ENCODE assay signal across 35 mouse cellular contexts in the genomic region with DNA sequence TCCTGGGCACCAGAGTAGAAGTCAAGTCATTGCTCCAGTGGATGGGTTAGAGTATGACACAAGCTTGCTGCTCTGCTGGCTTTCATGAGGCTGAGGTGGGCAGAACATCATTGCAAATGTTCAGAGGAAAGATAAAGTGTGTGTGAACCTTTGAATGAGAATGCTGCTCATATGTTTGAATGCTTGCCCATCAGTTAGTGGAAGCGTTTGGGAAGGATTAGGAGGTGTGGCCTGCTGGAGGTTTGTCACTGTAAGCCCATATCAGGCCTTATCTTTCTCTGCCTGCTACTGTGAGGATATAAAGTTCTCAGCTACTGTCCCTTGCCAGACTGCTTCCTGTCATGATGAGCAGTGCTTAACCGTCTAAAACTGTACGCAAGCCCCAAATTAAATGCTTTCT.
"Had no signal": no experiment of that assay in that cellular context is flagged by ENCODE, and none has a peak within 500 bp of the region (broad histone marks: within the 10 kb centered on the region; RNA-seq: fewer than 3 reads in every experiment).

No protein-coding gene starts in this region.

- H3K36me3 ChIP-seq: hindbrain, embryonic 10.5 days; hindbrain, embryonic 12.5 days; hindbrain, embryonic 15.5 days; intestine, embryonic 15.5 days had no signal

- H3K9me3 ChIP-seq: heart, embryonic 15.5 days; hindbrain, embryonic 10.5 days; hindbrain, embryonic 12.5 days; hindbrain, embryonic 13.5 days; hindbrain, embryonic 15.5 days; intestine, embryonic 15.5 days; kidney, embryonic 15.5 days had no signal

- H3K4me2 ChIP-seq: heart, embryonic 11.5 days; heart, embryonic 12.5 days; heart, embryonic 13.5 days; heart, embryonic 15.5 days; hindbrain, embryonic 12.5 days; hindbrain, embryonic 13.5 days; hindbrain, embryonic 14.5 days; hindbrain, embryonic 15.5 days; intestine, embryonic 15.5 days; kidney, embryonic 15.5 days had no signal

- DNase-seq: heart, postnatal 10 days; heart, postnatal 14 days; heart, postnatal 36 days; heart, postnatal 4 days; kidney, adult 11 months; kidney, adult 18-20 months; kidney, adult 2 months; kidney, adult 8-10 months; kidney, adult 9 months; kidney, postnatal 10 days; kidney, postnatal 14 days; kidney, postnatal 25 days; kidney, postnatal 36 days; kidney, postnatal 4 days; layer of hippocampus, adult 9-11 months; layer of hippocampus, postnatal 36 days had no signal

- H3K4me1 ChIP-seq: hindbrain, embryonic 10.5 days; hindbrain, embryonic 12.5 days; hindbrain, embryonic 13.5 days; hindbrain, embryonic 15.5 days had no signal

- H3K4me3 ChIP-seq: heart, embryonic 10.5 days; heart, embryonic 12.5 days; heart, embryonic 13.5 days; heart, embryonic 15.5 days; hindbrain, embryonic 10.5 days; hindbrain, embryonic 12.5 days; hindbrain, embryonic 13.5 days; hindbrain, embryonic 15.5 days; intestine, embryonic 15.5 days; kidney, embryonic 15.5 days; layer of hippocampus, adult 2 months had no signal

- H3K27me3 ChIP-seq: heart, embryonic 12.5 days; heart, embryonic 13.5 days; heart, embryonic 15.5 days; hindbrain, embryonic 12.5 days; hindbrain, embryonic 13.5 days; hindbrain, embryonic 15.5 days; intestine, embryonic 15.5 days; kidney, embryonic 15.5 days had no signal

- ATAC-seq: hindbrain, embryonic 16.5 days; hindbrain, postnatal 0 days; inflammation-experienced regulatory T-cells, adult 6 months; intestine, embryonic 15.5 days; intestine, embryonic 16.5 days; intestine, postnatal 0 days had no signal

- H3K27ac ChIP-seq: heart, embryonic 10.5 days; heart, embryonic 13.5 days; heart, embryonic 15.5 days; hindbrain, embryonic 10.5 days; hindbrain, embryonic 12.5 days; hindbrain, embryonic 13.5 days; hindbrain, embryonic 14.5 days; hindbrain, embryonic 15.5 days; hindbrain, postnatal 0 days; intestine, embryonic 15.5 days; kidney, embryonic 15.5 days; kidney, postnatal 0 days; layer of hippocampus, adult 2 months had no signal

- H3K9ac ChIP-seq: heart, embryonic 12.5 days; heart, embryonic 13.5 days; heart, embryonic 15.5 days; hindbrain, embryonic 12.5 days; hindbrain, embryonic 13.5 days; hindbrain, embryonic 14.5 days; hindbrain, embryonic 15.5 days; intestine, embryonic 15.5 days; kidney, embryonic 15.5 days had no signal
